Mouse (Mus musculus) heart, embryonic 15.5 days (tissue): Measurements from ENCODE around the gene Sh3rf3. TPM values are rescaled to one million over a fixed set of nuclear protein-coding genes. Genes with fewer than 3 reads are reported as not detected.

Experiments used
- ATAC-seq: fragments of 200-750 bp; cut with Nextera tagmentation; replicated peaks from 2 replicates; pipeline ENCODE4 v1.8.0; 2017; ENCODE audit warnings: low read depth, moderate TSS enrichment; ENCODE audit not compliant: insufficient number of reproducible peaks, insufficient read depth, low FRiP score
- H3K27ac ChIP-seq: fragments of 300-500 bp; sonication (generic); 2 replicates; pipeline ENCODE4 v1.5.1; 2015; ENCODE audit warnings: mild to moderate bottlenecking, inconsistent platforms
- H3K27me3 ChIP-seq: fragments of 300-500 bp; sonication (generic); 2 replicates; pipeline ENCODE4 v1.6.1; 2015; ENCODE audit warnings: inconsistent platforms
- H3K36me3 ChIP-seq: fragments of 300-500 bp; sonication (generic); 2 replicates; pipeline ENCODE4 v1.6.1; 2015; ENCODE audit warnings: mild to moderate bottlenecking, inconsistent platforms
- H3K4me1 ChIP-seq: fragments of 300-500 bp; sonication (generic); replicated peaks from 2 replicates; pipeline ENCODE4 v1.6.1; 2015; ENCODE audit warnings: inconsistent platforms
- H3K4me2 ChIP-seq: fragments of 300-500 bp; sonication (generic); 2 replicates; pipeline ENCODE4 v1.6.1; 2015; ENCODE audit warnings: inconsistent platforms, mild to moderate bottlenecking, moderate library complexity
- H3K4me3 ChIP-seq: fragments of 300-500 bp; sonication (generic); 2 replicates; pipeline ENCODE4 v1.5.1; 2015; ENCODE audit warnings: mild to moderate bottlenecking, inconsistent platforms
- H3K9ac ChIP-seq: fragments of 300-500 bp; sonication (generic); 2 replicates; pipeline ENCODE4 v1.6.1; 2015; ENCODE audit warnings: mild to moderate bottlenecking, inconsistent platforms
- H3K9me3 ChIP-seq: fragments of 300-500 bp; sonication (generic); replicated peaks from 2 replicates; pipeline ENCODE4 v1.6.1; 2016; ENCODE audit warnings: inconsistent platforms
- WGBS: fragments of 180-500 bp; shearing (Covaris S2); methylation state at CpG from one replicate; pipeline ENCODE4 v1.1.7; 2015; ENCODE audit warnings: mixed read lengths; 5-methylcytosine and 5-hydroxymethylcytosine counted together
- polyA plus RNA-seq: library from polyadenylated mRNA; unstranded; fragments of >200 nt; fragmentation: Nextera tagmentation; extraction: Ambion mirVana; gene quantifications from 2 replicates; pipeline ENCODE4 v1.2.1, GENCODE M21; 2015

Gene Sh3rf3
- polyA plus RNA-seq, 1 experiment from 2014 or later: 0.34 TPM

- 64% methylated on average over 3 of the region's 3 CpGs for WGBS
- no peaks in the 10 kb centered on the region for H3K4me1 ChIP-seq
- H3K4me2 ChIP-seq: no peak overlapping the region
- H3K27ac ChIP-seq: no peak overlapping the region
- no peaks in the 10 kb centered on the region for H3K9me3 ChIP-seq
- no peak for ATAC-seq
- H3K36me3 ChIP-seq: no peaks in the 10 kb centered on the region
- H3K27me3 ChIP-seq: no peaks in the 10 kb centered on the region
- no peak overlapping the region for H3K9ac ChIP-seq
- H3K4me3 ChIP-seq: no peak overlapping the region
Observed at GRCm38 (mm10) chr10:58995132-58995531, 182.0 kb downstream of the Sh3rf3 start.

DNA sequence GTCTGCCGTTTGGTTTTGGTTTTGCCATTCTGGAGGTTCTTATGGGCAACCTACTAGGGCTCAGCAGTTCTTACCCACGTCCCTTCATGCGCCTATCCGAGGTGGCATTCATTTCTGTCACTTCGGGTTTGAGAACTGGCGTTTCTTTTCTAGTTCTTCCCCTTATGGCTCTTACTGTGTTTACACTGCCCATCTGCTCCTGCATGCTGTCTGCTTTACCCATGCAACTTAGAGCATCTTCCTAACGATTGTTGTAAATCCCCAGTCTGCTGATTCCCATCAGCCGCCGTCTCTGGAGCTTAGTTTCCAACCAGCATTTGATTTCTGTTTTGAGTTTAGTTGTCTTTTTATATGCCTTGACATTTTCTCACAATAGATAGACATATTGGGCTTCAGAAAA, 189.2 kb downstream of the Sh3rf3 start:
- Histone ChIP-seq H3K27me3 (no peaks in the 10 kb centered on the region), H3K36me3 (no peaks in the 10 kb centered on the region), H3K9me3 (no peaks in the 10 kb centered on the region), H3K4me3 (no peak overlapping the region), H3K4me2 (no peak overlapping the region), H3K27ac (no peak overlapping the region), H3K4me1 (no peaks in the 10 kb centered on the region), H3K9ac (no peak overlapping the region)
- ATAC-seq: no peak
- 85% methylated on average over 9 of the region's 9 CpGs for WGBS

- ATAC-seq: no peak
Observed at GRCm38 (mm10) chr10:59011415-59011814, 198.3 kb downstream of the Sh3rf3 start.

GRCm38 (mm10) chr10:59013618-59014017, 200.5 kb downstream of the Sh3rf3 start:
- no peak for ATAC-seq
- Histone ChIP-seq H3K36me3 (no peaks in the 10 kb centered on the region), H3K4me2 (no peak overlapping the region), H3K27ac (no peak overlapping the region), H3K4me3 (no peak overlapping the region), H3K4me1 (no peaks in the 10 kb centered on the region), H3K27me3 (no peaks in the 10 kb centered on the region), H3K9ac (no peak overlapping the region), H3K9me3 (no peaks in the 10 kb centered on the region)
- 84% methylated on average over 9 of the region's 9 CpGs for WGBS

More at GRCm38 (mm10) chr10:59011415-59011814, 198.3 kb downstream of the Sh3rf3 start:
- Histone ChIP-seq H3K4me3 (no peak overlapping the region), H3K4me1 (no peaks in the 10 kb centered on the region), H3K4me2 (no peak overlapping the region), H3K9ac (no peak overlapping the region), H3K27ac (no peak overlapping the region), H3K27me3 (no peaks in the 10 kb centered on the region), H3K9me3 (no peaks in the 10 kb centered on the region), H3K36me3 (no peaks in the 10 kb centered on the region)
- WGBS: 75% methylated on average over 7 of the region's 7 CpGs

GRCm38 (mm10) chr10:59019302-59019973, 206.3 kb downstream of the Sh3rf3 start:
- Histone ChIP-seq H3K36me3 (no peaks in the 10 kb centered on the region), H3K4me3 (no peak overlapping the region), H3K4me2 (no peak overlapping the region), H3K27ac (no peak overlapping the region), H3K9ac (no peak overlapping the region), H3K4me1 (no peaks in the 10 kb centered on the region), H3K9me3 (no peaks in the 10 kb centered on the region), H3K27me3 (no peaks in the 10 kb centered on the region)
- no peak for ATAC-seq
- WGBS: 65% methylated on average over 3 of the region's 3 CpGs

- Histone ChIP-seq H3K4me3 (no peak overlapping the region), H3K9ac (no peak overlapping the region), H3K9me3 (peaks cover 11% of the 10 kb centered on the region), H3K27ac (no peak overlapping the region), H3K27me3 (no peaks in the 10 kb centered on the region), H3K4me2 (no peak overlapping the region), H3K4me1 (no peaks in the 10 kb centered on the region), H3K36me3 (no peaks in the 10 kb centered on the region)
- no peak for ATAC-seq
- WGBS: 83% methylated on average over 4 of the region's 4 CpGs
Observed at GRCm38 (mm10) chr10:59050434-59050833, 237.3 kb downstream of the Sh3rf3 start.

DNA sequence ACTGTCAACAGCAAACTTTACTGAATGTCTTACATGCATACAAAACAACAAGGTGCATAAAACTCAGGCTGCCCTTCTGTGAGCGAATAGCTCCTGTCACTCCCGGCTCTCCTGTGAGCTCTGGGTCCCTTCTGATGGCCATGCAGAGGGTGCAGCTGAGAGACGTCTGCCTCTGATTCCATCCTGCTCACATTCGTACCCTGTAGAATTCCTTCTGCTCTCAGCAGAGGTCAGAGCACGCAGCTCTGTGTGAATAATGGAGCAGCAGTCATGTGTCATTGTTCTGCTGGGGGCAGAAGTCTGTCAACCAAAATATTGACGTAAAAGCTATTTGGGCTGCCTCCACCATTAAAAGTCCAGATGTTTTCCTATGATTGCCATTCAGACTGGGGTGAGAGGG, 243.1 kb downstream of the Sh3rf3 start:
- H3K9ac ChIP-seq: no peak overlapping the region
- H3K27ac ChIP-seq: no peak overlapping the region
- no peak overlapping the region for H3K4me2 ChIP-seq
- no peaks in the 10 kb centered on the region for H3K9me3 ChIP-seq
- no peaks in the 10 kb centered on the region for H3K36me3 ChIP-seq
- no peak for ATAC-seq
- no peaks in the 10 kb centered on the region for H3K27me3 ChIP-seq
- H3K4me3 ChIP-seq: no peak overlapping the region
- WGBS: 47% methylated on average over 6 of the region's 6 CpGs
- H3K4me1 ChIP-seq: no peaks in the 10 kb centered on the region

DNA sequence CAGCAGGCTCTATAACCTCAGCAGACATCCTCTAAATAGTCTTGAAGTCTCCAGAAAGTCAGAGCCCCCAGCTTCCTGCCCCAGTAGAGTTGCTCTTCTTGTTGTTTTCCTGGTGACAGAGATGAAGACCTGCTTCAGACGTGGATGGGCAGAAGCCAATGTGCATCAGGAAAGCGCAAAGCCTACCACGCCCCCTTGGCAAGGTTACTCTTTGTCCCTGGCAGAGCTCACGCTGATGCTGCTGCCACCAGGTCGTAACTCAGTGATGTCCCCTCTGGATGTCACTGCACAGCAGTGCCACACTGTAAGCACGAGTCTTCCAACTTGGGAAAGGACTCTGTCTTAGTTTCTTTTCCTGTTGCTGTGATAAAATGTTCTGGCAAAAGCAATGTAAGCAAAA, 253.6 kb downstream of the Sh3rf3 start:
- ATAC-seq: no peak
- Histone ChIP-seq H3K4me3 (no peak overlapping the region), H3K27me3 (no peaks in the 10 kb centered on the region), H3K36me3 (no peaks in the 10 kb centered on the region), H3K9me3 (no peaks in the 10 kb centered on the region), H3K27ac (no peak overlapping the region), H3K4me1 (peaks cover 4% of the 10 kb centered on the region; the same call in 1 of the 2 replicates), H3K9ac (no peak overlapping the region), H3K4me2 (no peak overlapping the region)
- 70% methylated on average over 6 of the region's 6 CpGs for WGBS

DNA sequence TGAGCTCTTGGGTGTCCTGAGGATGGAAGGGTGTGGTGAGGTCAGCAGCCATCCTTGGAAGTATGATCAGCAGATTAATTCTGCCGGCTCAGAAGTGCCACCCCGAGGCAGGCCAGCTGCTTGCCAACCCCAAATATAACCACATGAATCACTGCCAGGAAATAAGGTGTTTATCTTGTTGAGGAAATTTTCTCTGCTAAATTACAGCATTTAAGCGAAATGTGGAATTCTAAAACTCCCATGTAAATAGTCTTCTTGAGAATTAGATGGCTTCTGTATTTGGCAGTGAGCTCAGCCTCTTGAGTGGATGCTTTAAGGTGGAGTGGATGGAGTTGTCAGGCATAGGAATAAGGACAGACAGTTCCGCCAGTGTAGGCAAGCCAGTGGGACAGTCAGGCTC, 259.7 kb downstream of the Sh3rf3 start:
- ATAC-seq: no peak
- no peak overlapping the region for H3K4me3 ChIP-seq
- H3K27ac ChIP-seq: no peak overlapping the region
- H3K4me2 ChIP-seq: no peak overlapping the region
- WGBS: 44% methylated on average over 4 of the region's 4 CpGs
- H3K4me1 ChIP-seq: peaks cover 4% of the 10 kb centered on the region; the same call in 1 of the 2 replicates
- no peaks in the 10 kb centered on the region for H3K36me3 ChIP-seq
- H3K9me3 ChIP-seq: no peaks in the 10 kb centered on the region
- H3K9ac ChIP-seq: no peak overlapping the region
- no peaks in the 10 kb centered on the region for H3K27me3 ChIP-seq

DNA sequence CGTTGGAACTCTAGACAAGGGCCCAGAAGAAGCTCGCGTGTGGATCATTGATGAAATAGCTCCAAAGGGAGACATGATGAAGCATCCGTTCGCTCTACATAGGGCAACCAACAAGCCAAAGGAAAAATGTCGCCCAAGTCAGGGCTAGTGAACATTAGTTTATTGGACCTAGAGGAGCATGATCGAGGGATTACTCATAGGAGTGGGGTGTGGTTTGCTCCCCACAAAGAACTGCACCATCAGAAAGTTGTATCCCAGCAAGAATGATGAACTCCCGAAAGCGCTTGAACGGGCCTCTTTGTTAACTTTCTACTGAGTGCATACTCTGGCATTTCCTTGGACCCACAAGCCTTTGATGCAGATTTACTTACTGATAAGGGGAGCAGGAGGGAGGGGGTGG, 263.5 kb downstream of the Sh3rf3 start:
- no peaks in the 10 kb centered on the region for H3K36me3 ChIP-seq
- WGBS: 87% methylated on average over 10 of the region's 10 CpGs
- no peaks in the 10 kb centered on the region for H3K27me3 ChIP-seq
- H3K4me1 ChIP-seq: no peaks in the 10 kb centered on the region
- no peak for ATAC-seq
- H3K4me2 ChIP-seq: no peak overlapping the region
- H3K4me3 ChIP-seq: no peak overlapping the region
- no peak overlapping the region for H3K9ac ChIP-seq
- no peak overlapping the region for H3K27ac ChIP-seq
- H3K9me3 ChIP-seq: no peaks in the 10 kb centered on the region

GRCm38 (mm10) chr10:59077909-59078308, 264.8 kb downstream of the Sh3rf3 start:
- H3K9me3 ChIP-seq: no peaks in the 10 kb centered on the region
- no peak overlapping the region for H3K9ac ChIP-seq
- no peaks in the 10 kb centered on the region for H3K27me3 ChIP-seq
- H3K4me1 ChIP-seq: no peaks in the 10 kb centered on the region
- WGBS: 74% methylated on average over 10 of the region's 10 CpGs
- ATAC-seq: no peak
- no peaks in the 10 kb centered on the region for H3K36me3 ChIP-seq
- H3K4me3 ChIP-seq: no peak overlapping the region
- H3K4me2 ChIP-seq: no peak overlapping the region
- no peak overlapping the region for H3K27ac ChIP-seq

DNA sequence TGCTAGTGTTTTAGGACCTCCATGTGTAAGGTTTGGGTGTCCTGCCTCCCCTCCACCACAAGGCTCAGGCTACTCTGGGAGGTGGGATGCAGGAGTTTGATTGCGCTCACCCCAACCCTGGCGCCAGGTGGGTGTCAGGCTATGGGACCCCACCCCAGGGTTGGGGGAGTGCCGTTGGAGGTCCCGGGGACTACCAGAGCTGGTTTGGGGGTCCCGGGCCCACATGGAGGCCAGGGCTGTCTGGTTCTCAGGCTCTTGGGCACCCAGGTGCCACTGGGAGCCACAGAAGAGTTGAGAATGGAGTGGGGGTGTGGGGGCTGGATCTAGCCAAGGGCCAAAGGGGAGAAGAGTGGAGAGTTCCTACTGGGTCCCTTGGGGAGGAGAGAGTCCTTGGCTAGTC, 272.4 kb downstream of the Sh3rf3 start:
- Histone ChIP-seq H3K27ac (no peak overlapping the region), H3K4me2 (no peak overlapping the region), H3K36me3 (no peaks in the 10 kb centered on the region), H3K4me3 (no peak overlapping the region), H3K4me1 (peaks cover 7% of the 10 kb centered on the region), H3K9me3 (no peaks in the 10 kb centered on the region), H3K27me3 (0 out of 2 replicates have a peak, but pooled peaks cover 5% of the 10 kb centered on the region), H3K9ac (no peak overlapping the region)
- 80% methylated on average over 5 of the region's 5 CpGs for WGBS
- ATAC-seq: no peak
